Mouse (Mus musculus): ENCODE measurements around the gene Acadsb.
"Not testable (repeated sequence)": the region's sequence is repeated elsewhere in the genome, so short reads cannot be mapped to it uniquely, and the experiment has no call there.

The Acadsb gene

GRCm38 (mm10) chr7:131410416-131411058, at the start of gene Acadsb, which contains the start of gene Ikzf5:
Gene Acadsb, plus strand, starts transcription at chr7:131410601.
Gene Ikzf5, minus strand, starts transcription at chr7:131410521.
- peak; percentile 99 for DNase-seq (ENCODE audit: low read depth, low spot score)

DNA sequence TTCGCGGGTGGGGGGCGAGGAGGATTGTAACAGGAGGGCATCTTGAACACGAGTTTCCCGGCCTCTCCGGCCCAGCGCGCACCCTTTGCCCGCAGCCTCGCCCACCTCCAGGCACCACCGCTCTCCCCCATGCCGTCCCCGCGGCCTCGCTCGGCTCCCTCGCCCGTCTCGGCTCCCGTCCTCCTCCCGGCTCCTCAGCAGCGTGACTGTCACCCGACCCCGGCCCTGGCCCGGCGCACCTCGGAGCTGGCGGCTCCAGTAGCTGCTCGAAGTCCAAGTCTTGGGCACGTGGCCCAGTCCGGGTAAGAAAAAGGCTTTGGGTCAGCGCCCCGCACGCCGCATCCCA, 48.2 kb upstream of the Acadsb start:
- no peak for DNase-seq (ENCODE audit: low read depth, low spot score)

DNA sequence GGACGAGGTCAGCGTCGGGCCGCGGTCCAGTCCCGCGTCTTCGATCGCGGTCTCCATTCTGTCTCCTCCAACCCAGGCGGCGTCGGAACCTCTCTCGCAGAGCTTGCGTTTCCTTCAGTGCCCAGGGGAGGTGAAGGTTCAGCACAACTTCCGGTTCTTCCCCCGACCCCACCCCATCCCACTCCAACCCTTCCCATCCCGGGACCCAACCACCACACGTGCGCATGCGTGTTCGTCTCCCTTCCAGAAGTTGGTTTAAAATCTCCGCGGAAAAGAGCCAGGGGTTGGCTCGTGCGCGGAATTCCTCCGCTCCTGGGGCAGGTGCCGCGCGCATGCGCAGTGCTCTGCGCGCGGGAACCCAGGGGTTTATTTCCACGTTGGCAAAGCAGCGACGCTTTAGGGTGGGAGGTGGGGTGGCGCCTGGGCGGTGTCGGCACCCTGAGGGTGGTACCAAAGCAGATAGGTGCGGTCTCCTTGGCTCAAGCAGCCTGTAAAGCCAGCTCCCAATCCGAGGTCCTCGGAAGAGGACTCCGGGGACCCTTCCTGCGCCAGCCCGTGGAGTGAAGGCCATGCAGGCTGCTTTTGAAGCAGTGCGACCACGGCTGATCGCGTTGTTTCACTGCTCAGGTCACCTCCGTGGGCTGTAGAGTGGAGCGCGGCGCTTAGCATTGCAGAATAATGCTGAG, 47.6 kb upstream of the Acadsb start, which contains the start of gene 2310057M21Rik:
TSS of gene 2310057M21Rik (minus strand) at position 145 of the 686 bp plus-strand sequence.
- DNase-seq (ENCODE audit: low read depth, low spot score), result peak; percentile 91

DNA sequence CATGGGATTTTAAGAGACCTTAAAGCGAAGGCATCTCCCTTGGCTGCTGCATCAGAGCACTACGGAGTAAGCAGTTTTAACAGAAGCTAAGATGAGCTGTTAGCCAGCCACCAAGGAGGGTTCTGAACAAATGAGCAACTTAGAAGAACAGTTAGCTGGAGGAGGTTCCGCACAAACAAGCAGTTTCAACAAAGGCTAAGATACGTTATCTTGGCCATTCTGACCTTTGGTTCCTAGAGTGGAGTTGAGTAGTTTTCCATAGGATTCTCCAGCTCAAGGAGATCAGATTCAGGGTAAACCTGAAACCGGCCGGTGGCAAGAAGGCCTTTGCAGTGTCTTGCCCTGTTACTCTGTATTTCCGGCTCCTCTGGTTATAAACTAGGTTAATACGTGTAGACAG, 46.3 kb upstream of the Acadsb start:
- DNase-seq (ENCODE audit: low read depth, low spot score), result no peak

GRCm38 (mm10) chr7:131370648-131371469, 39.5 kb upstream of the Acadsb start, which contains the start of gene Pstk:
Gene Pstk, plus strand, starts transcription at chr7:131371141.
- DNase-seq (ENCODE audit: low read depth, low spot score), result peak; percentile 92

DNA sequence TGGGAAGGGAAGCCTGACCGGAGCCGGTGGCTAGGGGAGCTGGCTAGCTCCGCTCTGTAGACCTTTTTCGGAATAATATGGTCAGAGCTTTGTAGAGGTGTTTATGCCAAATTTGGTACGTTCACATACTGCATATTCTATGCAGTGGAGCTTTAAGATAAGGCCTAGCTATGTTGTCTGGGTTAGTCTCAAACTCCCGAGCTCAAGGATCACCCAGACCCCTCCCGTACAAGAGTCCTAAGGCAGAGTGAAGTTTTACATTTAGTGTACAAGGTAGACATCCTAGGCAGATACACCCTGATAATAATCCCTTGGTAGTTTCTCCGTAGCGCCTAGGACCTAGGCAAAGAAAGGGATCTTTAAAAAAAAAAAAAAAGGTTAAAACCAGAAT, 38.9 kb upstream of the Acadsb start:
- no peak for DNase-seq (ENCODE audit: low read depth, low spot score)

GRCm38 (mm10) chr7:131371880-131372651, 38.3 kb upstream of the Acadsb start:
- DNase-seq (ENCODE audit: low read depth, low spot score), result peak; percentile 34

GRCm38 (mm10) chr7:131391761-131392160, 18.6 kb upstream of the Acadsb start:
- DNase-seq (ENCODE audit: low read depth, low spot score), result not testable (repeated sequence)

DNA sequence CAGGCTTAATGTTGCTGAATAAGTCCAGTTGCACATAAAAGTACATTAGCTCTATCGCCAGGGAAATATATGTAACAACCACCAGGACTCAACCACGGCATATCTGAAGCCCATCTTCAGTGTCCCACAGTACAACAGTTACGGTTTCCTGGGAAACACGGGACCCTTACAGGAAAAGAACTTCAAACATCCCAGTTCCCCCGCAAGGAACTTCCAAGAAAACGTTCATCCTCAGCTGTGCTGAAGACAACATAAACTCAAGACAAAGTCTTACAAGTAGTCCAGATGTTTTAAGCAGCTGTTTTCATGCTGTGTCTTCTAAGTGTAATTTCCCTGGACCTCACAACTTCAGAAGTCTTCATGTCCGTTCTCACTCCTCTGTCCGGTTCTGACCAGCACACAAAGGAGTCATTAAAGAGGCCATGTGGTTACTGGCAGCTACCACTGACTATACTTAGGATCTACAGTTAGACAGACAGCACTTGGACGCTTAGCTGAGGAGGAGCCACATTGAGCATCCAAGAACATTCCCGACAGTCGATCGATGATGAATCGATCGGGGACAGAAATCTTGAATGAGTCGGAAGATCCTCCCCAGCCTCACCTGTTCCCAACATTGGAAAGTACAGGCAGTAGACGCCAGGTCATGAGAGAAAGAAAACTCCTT, 947 bp upstream of the Acadsb start:
- peak; percentile 11 for DNase-seq (ENCODE audit: low read depth, low spot score)

DNA sequence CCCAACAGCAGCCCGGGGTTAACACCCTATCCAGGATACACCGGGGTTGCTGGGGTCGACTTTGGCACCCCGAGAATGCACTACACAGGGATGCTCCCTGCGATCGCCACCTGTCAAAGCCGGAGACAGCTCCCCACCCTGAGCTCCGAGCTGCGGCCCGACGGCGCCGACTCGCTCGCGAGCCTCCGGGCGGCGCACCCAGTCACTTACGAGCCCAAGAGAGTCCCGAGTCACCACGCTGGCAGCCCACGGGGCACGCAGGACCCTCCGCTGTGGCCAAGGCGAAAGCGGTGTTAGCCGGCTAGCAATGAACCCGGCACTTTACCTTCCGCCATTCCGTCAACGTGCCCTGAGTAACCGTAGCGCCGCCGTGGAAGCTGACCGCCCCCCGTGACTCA, 414 bp upstream of the Acadsb start:
- no peak for DNase-seq (ENCODE audit: low read depth, low spot score)

DNA sequence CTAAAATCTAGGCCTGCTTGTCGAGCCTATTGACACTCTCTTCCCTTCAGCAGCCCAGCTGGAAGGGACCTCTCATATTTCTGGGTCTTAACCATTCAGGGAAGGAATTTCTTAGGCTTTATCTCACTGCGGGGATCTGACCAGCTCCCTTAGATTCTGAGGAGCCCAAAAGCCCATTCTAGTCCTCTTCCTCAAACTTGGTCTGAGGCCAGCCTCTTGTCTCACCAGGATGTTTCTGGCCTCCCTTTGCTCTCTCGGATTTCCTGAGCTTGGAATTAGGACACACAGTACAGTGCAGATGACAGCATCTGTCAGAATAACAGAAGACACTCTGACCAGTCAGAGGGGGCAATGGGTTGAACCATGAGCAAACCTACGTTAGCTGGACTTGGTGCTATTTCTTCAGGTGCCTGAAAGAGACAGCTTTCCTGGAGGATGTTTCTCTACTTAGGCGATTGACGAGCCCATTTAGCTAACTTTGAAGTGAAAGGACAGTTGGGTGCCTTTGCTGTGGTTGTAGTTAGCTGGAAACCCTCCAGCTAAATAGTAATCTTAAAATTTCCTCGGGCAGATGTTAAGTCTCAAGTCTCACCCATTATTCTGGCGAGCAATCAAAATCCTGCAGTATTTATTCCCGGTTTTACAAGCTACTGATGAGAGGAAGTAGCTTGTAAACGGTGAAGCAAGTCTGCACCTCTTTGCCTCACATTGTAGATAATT, 980 bp downstream of the Acadsb start:
- DNase-seq (ENCODE audit: low read depth, low spot score), result no peak

- DNase-seq (ENCODE audit: low read depth, low spot score), result no peak
Measured at GRCm38 (mm10) chr7:131411941-131412270, 1.5 kb downstream of the Acadsb start.

DNA sequence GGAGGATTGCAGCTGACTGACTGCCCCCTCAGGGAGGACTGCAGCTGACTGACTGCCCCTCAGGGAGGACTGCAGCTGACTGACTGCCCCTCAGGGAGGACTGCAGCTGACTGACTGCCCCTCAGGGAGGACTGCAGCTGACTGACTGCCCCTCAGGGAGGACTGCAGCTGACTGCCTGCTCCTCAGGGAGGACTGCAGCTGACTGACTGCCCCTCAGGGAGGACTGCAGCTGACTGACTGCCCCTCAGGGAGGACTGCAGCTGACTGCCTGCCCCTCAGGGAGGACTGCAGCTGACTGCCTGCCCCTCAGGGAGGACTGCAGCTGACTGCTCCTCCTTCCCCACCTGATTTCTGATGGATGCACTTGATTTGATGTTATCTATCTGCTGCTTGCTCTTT, 6.3 kb downstream of the Acadsb start:
- DNase-seq (ENCODE audit: low read depth, low spot score), result not testable (repeated sequence)

GRCm38 (mm10) chr7:131417605-131418004, 7.2 kb downstream of the Acadsb start:
- DNase-seq (ENCODE audit: low read depth, low spot score), result no peak

DNA sequence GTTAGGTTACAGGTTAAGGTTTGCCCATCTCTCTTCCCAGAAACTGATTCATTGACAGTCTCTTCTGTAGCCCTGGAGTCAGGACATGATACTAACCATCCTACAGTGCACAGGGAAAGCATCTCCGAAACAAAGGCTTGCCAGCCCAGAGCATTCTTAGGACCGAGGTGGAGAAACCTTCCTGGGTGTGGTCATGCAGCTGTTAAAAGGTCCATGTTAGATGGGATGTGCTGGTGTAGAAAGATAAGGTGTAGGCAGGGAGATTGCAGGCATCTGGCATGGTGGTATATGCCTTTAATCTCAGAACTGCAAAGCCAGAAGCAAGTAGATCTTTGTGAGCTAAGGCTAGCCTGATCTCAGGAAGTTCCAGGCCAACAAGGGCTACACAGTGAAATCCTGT, 14.5 kb downstream of the Acadsb start:
- DNase-seq (ENCODE audit: low read depth, low spot score), result no peak

DNA sequence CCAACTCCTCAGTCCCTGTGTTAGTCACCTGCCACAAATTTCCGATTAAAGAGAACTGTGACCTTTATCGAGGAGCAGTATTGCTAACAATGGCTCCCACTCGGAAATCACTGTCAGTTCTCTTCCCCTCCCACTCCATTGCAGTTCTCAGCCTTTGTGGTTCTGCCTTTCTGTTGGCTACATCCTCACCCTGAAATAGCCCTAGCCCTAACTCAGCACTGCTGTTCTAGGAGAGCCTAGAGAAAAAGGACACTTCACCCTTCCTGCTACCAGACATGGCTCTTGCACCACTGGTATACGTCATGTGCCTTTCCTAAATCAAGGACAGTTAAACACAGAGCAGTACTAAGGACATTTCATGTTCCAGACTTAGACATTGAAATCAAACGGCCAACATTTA, 16.9 kb downstream of the Acadsb start:
- no peak for DNase-seq (ENCODE audit: low read depth, low spot score)

- DNase-seq (ENCODE audit: low read depth, low spot score), result no peak
Measured at GRCm38 (mm10) chr7:131432244-131432643, 21.8 kb downstream of the Acadsb start.

DNA sequence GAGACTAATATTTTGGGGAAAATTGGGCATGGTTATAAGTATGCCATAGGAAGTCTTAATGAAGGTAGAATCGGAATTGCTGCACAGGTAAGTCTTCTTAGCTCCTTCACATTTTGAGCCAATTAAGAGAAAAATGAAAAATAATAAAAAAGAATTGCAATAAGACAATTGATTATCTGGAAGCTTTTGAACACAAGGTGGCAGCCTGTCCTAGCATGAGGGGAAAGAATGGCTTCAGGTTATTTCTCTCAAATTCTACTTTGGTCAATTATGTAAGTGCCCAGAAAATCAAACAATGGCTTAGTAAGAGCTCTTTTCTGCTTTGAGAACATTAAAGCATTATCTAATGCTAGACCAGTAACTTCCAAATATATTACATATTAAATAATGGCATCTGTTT, 23.9 kb downstream of the Acadsb start:
- DNase-seq (ENCODE audit: low read depth, low spot score), result no peak

DNA sequence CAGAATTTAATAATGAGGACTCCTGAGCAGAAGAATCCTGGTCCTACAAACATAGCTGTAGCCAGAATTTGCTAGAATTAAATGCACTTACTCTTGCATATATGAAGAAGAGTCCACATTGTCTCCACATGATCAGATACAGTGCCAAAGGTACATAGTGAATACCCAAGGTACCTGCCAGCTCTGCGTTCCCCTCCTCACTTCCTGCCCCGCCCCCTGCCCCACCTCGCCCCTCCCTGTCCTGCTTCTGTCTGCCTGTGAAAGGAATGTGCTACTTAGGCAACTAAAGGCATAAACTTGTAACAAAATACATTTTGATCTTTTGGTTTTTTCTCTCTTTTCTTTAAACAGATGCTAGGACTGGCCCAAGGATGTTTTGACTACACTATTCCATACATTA, 26.6 kb downstream of the Acadsb start:
- no peak for DNase-seq (ENCODE audit: low read depth, low spot score)

DNA sequence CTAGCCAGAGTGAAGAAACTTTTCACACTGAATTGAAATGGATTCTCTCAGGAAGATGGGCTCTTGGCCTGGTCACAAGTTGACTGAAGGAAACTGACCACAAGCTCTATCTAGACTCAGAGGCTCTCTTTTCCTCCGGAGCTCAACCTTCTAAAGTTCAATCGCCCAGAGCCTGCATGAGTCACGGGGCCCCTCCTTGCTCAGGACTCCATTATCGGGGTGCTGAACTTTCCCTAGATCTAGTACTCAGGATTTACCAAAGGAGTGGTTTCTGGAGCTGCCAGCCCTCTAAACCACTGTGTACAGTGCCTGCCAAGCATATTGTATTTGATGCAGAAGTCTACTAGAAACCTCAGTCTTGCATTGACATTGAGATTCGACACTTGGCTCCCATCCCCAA, 46.3 kb downstream of the Acadsb start:
- DNase-seq (ENCODE audit: low read depth, low spot score), result no peak
